Mouse (Mus musculus): ENCODE data around the gene Myo9a. TPM values are rescaled to one million over a fixed set of nuclear protein-coding genes. Genes with fewer than 3 reads are reported as not detected.
A peak's percentile ranks its signal among the peaks of the same experiment; 100 is the strongest.
"Not testable (repeated sequence)": the region's sequence is repeated elsewhere in the genome, so short reads cannot be mapped to it uniquely, and the experiment has no call there.

The Myo9a gene
- polyA plus RNA-seq, 1 experiment from 2014 or later: 26.8 TPM

- H3K9ac ChIP-seq (ENCODE audit: low read depth, low read length): no peak overlapping the region
- ATAC-seq: no peak
- H3K27me3 ChIP-seq (ENCODE audit: control insufficient read depth, insufficient read depth, low read depth, low read length): no peaks in the 10 kb centered on the region
- H3K4me1 ChIP-seq (ENCODE audit: control insufficient read depth, insufficient read depth, low read length): no peaks in the 10 kb centered on the region
- WGBS: 87% methylated on average over 9 of the region's 9 CpGs
- no peak overlapping the region for H3K4me3 ChIP-seq (ENCODE audit: low read depth, low read length)
- H3K9me3 ChIP-seq (replicated peaks; ENCODE audit: control insufficient read depth, low read length, poor library complexity, severe bottlenecking): no peaks in the 10 kb centered on the region
- no peak overlapping the region for H3K27ac ChIP-seq (ENCODE audit: low read length)
- no peak overlapping the region for H3K4me2 ChIP-seq (ENCODE audit: low read length)
- no peaks in the 10 kb centered on the region for H3K36me3 ChIP-seq (ENCODE audit: control insufficient read depth, insufficient read depth, low read length)
These were observed 200.5 kb downstream of the Myo9a start for GRCm38 (mm10) chr9:59951001-59951750.

- no peaks in the 10 kb centered on the region for H3K9me3 ChIP-seq (replicated peaks; ENCODE audit: control insufficient read depth, low read length, poor library complexity, severe bottlenecking)
- H3K27ac ChIP-seq (ENCODE audit: low read length): no peak overlapping the region
- H3K9ac ChIP-seq (ENCODE audit: low read depth, low read length): no peak overlapping the region
- H3K27me3 ChIP-seq (ENCODE audit: control insufficient read depth, insufficient read depth, low read depth, low read length): no peaks in the 10 kb centered on the region
- H3K4me2 ChIP-seq (ENCODE audit: low read length): no peak overlapping the region
- no peak overlapping the region for H3K4me3 ChIP-seq (ENCODE audit: low read depth, low read length)
- no peak for ATAC-seq
- H3K36me3 ChIP-seq (ENCODE audit: control insufficient read depth, insufficient read depth, low read length): no peaks in the 10 kb centered on the region
- 88% methylated on average over 4 of the region's 4 CpGs for WGBS
- H3K4me1 ChIP-seq (ENCODE audit: control insufficient read depth, insufficient read depth, low read length): no peaks in the 10 kb centered on the region
These were observed 201.2 kb downstream of the Myo9a start for GRCm38 (mm10) chr9:59951943-59952342.

GRCm38 (mm10) chr9:59952515-59953070, 201.9 kb downstream of the Myo9a start:
- H3K27me3 ChIP-seq (ENCODE audit: control insufficient read depth, insufficient read depth, low read depth, low read length): no peaks in the 10 kb centered on the region
- no peaks in the 10 kb centered on the region for H3K36me3 ChIP-seq (ENCODE audit: control insufficient read depth, insufficient read depth, low read length)
- H3K4me2 ChIP-seq (ENCODE audit: low read length): no peak overlapping the region
- no peak for ATAC-seq
- no peak overlapping the region for H3K9ac ChIP-seq (ENCODE audit: low read depth, low read length)
- 42% methylated on average over 8 of the region's 8 CpGs for WGBS
- H3K27ac ChIP-seq (ENCODE audit: low read length): no peak overlapping the region
- no peaks in the 10 kb centered on the region for H3K9me3 ChIP-seq (replicated peaks; ENCODE audit: control insufficient read depth, low read length, poor library complexity, severe bottlenecking)
- H3K4me1 ChIP-seq (ENCODE audit: control insufficient read depth, insufficient read depth, low read length): no peaks in the 10 kb centered on the region
- no peak overlapping the region for H3K4me3 ChIP-seq (ENCODE audit: low read depth, low read length)

GRCm38 (mm10) chr9:59953556-59953955, 202.9 kb downstream of the Myo9a start:
- Histone ChIP-seq H3K36me3 (ENCODE audit: control insufficient read depth, insufficient read depth, low read length) (no peaks in the 10 kb centered on the region), H3K4me2 (ENCODE audit: low read length) (no peak overlapping the region), H3K4me1 (ENCODE audit: control insufficient read depth, insufficient read depth, low read length) (no peaks in the 10 kb centered on the region), H3K9me3 (replicated peaks; ENCODE audit: control insufficient read depth, low read length, poor library complexity, severe bottlenecking) (no peaks in the 10 kb centered on the region), H3K9ac (ENCODE audit: low read depth, low read length) (no peak overlapping the region), H3K27me3 (ENCODE audit: control insufficient read depth, insufficient read depth, low read depth, low read length) (no peaks in the 10 kb centered on the region), H3K27ac (ENCODE audit: low read length) (no peak overlapping the region), H3K4me3 (ENCODE audit: low read depth, low read length) (no peak overlapping the region)
- 84% methylated on average over 7 of the region's 7 CpGs for WGBS
- no peak for ATAC-seq

GRCm38 (mm10) chr9:59955199-59955598, 204.5 kb downstream of the Myo9a start:
- no peak overlapping the region for H3K9ac ChIP-seq (ENCODE audit: low read depth, low read length)
- H3K4me2 ChIP-seq (ENCODE audit: low read length): no peak overlapping the region
- H3K36me3 ChIP-seq (ENCODE audit: control insufficient read depth, insufficient read depth, low read length): no peaks in the 10 kb centered on the region
- no peak overlapping the region for H3K4me3 ChIP-seq (ENCODE audit: low read depth, low read length)
- no peaks in the 10 kb centered on the region for H3K4me1 ChIP-seq (ENCODE audit: control insufficient read depth, insufficient read depth, low read length)
- no peak overlapping the region for H3K27ac ChIP-seq (ENCODE audit: low read length)
- H3K27me3 ChIP-seq (ENCODE audit: control insufficient read depth, insufficient read depth, low read depth, low read length): no peaks in the 10 kb centered on the region
- ATAC-seq: no peak
- H3K9me3 ChIP-seq (replicated peaks; ENCODE audit: control insufficient read depth, low read length, poor library complexity, severe bottlenecking): no peaks in the 10 kb centered on the region
- 58% methylated on average over 3 of the region's 3 CpGs for WGBS

- Histone ChIP-seq H3K4me1 (ENCODE audit: control insufficient read depth, insufficient read depth, low read length) (no peaks in the 10 kb centered on the region), H3K27me3 (ENCODE audit: control insufficient read depth, insufficient read depth, low read depth, low read length) (no peaks in the 10 kb centered on the region), H3K9me3 (replicated peaks; ENCODE audit: control insufficient read depth, low read length, poor library complexity, severe bottlenecking) (no peaks in the 10 kb centered on the region), H3K36me3 (ENCODE audit: control insufficient read depth, insufficient read depth, low read length) (no peaks in the 10 kb centered on the region), H3K4me2 (ENCODE audit: low read length) (no peak overlapping the region), H3K4me3 (ENCODE audit: low read depth, low read length) (no peak overlapping the region), H3K9ac (ENCODE audit: low read depth, low read length) (no peak overlapping the region), H3K27ac (ENCODE audit: low read length) (no peak overlapping the region)
- WGBS: 78% methylated on average over 6 of the region's 6 CpGs
- no peak for ATAC-seq
These were observed 205.0 kb downstream of the Myo9a start for GRCm38 (mm10) chr9:59955692-59956091.

- H3K9ac ChIP-seq (ENCODE audit: low read depth, low read length): no peak overlapping the region
- no peak overlapping the region for H3K27ac ChIP-seq (ENCODE audit: low read length)
- no peak overlapping the region for H3K4me2 ChIP-seq (ENCODE audit: low read length)
- no peaks in the 10 kb centered on the region for H3K36me3 ChIP-seq (ENCODE audit: control insufficient read depth, insufficient read depth, low read length)
- no peaks in the 10 kb centered on the region for H3K4me1 ChIP-seq (ENCODE audit: control insufficient read depth, insufficient read depth, low read length)
- no peak overlapping the region for H3K4me3 ChIP-seq (ENCODE audit: low read depth, low read length)
- whole genome bisulfite sequencing: 46% methylated on average over 6 of the region's 6 CpGs
- H3K27me3 ChIP-seq (ENCODE audit: control insufficient read depth, insufficient read depth, low read depth, low read length): no peaks in the 10 kb centered on the region
- no peaks in the 10 kb centered on the region for H3K9me3 ChIP-seq (replicated peaks; ENCODE audit: control insufficient read depth, low read length, poor library complexity, severe bottlenecking)
- ATAC-seq: no peak
These were observed 205.8 kb downstream of the Myo9a start for GRCm38 (mm10) chr9:59956496-59956895.

- WGBS: 79% methylated on average over 1 of the region's 1 CpGs
- not testable (repeated sequence) for H3K36me3 ChIP-seq (ENCODE audit: control insufficient read depth, insufficient read depth, low read length); H3K4me2 ChIP-seq (ENCODE audit: low read length); H3K9me3 ChIP-seq (replicated peaks; ENCODE audit: control insufficient read depth, low read length, poor library complexity, severe bottlenecking); H3K27ac ChIP-seq (ENCODE audit: low read length); ATAC-seq; H3K27me3 ChIP-seq (ENCODE audit: control insufficient read depth, insufficient read depth, low read depth, low read length); H3K4me3 ChIP-seq (ENCODE audit: low read depth, low read length); H3K9ac ChIP-seq (ENCODE audit: low read depth, low read length); H3K4me1 ChIP-seq (ENCODE audit: control insufficient read depth, insufficient read depth, low read length)
These were observed 207.4 kb downstream of the Myo9a start for GRCm38 (mm10) chr9:59958115-59958514.

GRCm38 (mm10) chr9:59959276-59959675, 208.6 kb downstream of the Myo9a start:
- Histone ChIP-seq H3K4me3 (ENCODE audit: low read depth, low read length) (no peak overlapping the region), H3K36me3 (ENCODE audit: control insufficient read depth, insufficient read depth, low read length) (no peaks in the 10 kb centered on the region), H3K4me1 (ENCODE audit: control insufficient read depth, insufficient read depth, low read length) (no peaks in the 10 kb centered on the region), H3K4me2 (ENCODE audit: low read length) (no peak overlapping the region), H3K27me3 (ENCODE audit: control insufficient read depth, insufficient read depth, low read depth, low read length) (no peaks in the 10 kb centered on the region), H3K27ac (ENCODE audit: low read length) (no peak overlapping the region), H3K9me3 (replicated peaks; ENCODE audit: control insufficient read depth, low read length, poor library complexity, severe bottlenecking) (no peaks in the 10 kb centered on the region), H3K9ac (ENCODE audit: low read depth, low read length) (no peak overlapping the region)
- WGBS: 3% methylated on average over 8 of the region's 8 CpGs
- peak; percentile 48; the same call in 1 of the 2 replicates for ATAC-seq

Measured in midbrain, embryonic 16.5 days (tissue).